Mouse (Mus musculus): Measurements from ENCODE around the gene Prdm16.
A peak's percentile ranks its signal among the peaks of the same experiment; 100 is the strongest.

The Prdm16 gene

DNA sequence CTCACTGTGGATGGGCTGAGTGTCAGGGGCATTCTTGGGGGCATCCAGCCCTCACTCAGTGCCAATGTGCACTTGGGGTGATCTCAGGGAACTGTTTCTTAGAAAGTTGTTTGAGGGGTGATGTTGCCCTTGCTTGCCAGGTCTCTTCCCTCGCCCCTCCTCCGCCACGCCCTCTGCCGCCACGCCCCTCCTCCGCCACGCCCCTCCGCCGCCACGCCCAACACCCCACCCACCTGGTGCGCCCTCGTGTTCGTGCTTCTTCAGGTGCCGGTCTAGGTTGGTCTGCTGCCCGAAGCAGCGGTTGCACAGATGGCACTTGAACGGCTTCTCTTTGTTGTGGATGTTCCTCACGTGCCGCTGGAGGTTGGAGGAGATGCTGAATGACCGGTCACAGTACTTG, 308.2 kb downstream of the Prdm16 start:
- no peak for TF ChIP-seq NANOG (IDR thresholded peaks at IDR 0.05; ENCODE audit: borderline replicate concordance, low read length)
- no peak for TF ChIP-seq CTCF (conservative IDR thresholded peaks at IDR 0.05; ENCODE audit: low read length)
- TF ChIP-seq POU5F1 (IDR thresholded peaks at IDR 0.05; ENCODE audit: borderline replicate concordance, low read length) = no peak
- Histone ChIP-seq H3K27me3 (ENCODE audit: insufficient read depth, low read length) (peaks cover 42% of the 10 kb centered on the region), H3K4me1 (replicated peaks; ENCODE audit: low read depth, low read length) (peaks cover 42% of the 10 kb centered on the region), H3K9me3 (ENCODE audit: low read length) (no peaks in the 10 kb centered on the region), H3K36me3 (ENCODE audit: insufficient read depth, low read length) (no peaks in the 10 kb centered on the region), H3K4me3 (replicated peaks; ENCODE audit: low read length) (peak overlapping the region; percentile 60)

- H3K4me1 ChIP-seq (replicated peaks; ENCODE audit: low read depth, low read length) = peaks cover 29% of the 10 kb centered on the region
- no peaks in the 10 kb centered on the region for H3K36me3 ChIP-seq (ENCODE audit: insufficient read depth, low read length)
- H3K27me3 ChIP-seq (ENCODE audit: insufficient read depth, low read length) = peaks cover 52% of the 10 kb centered on the region
- no peak overlapping the region for H3K4me3 ChIP-seq (replicated peaks; ENCODE audit: low read length)
- TF ChIP-seq POU5F1 (IDR thresholded peaks at IDR 0.05; ENCODE audit: borderline replicate concordance, low read length) (no peak), CTCF (conservative IDR thresholded peaks at IDR 0.05; ENCODE audit: low read length) (no peak), NANOG (IDR thresholded peaks at IDR 0.05; ENCODE audit: borderline replicate concordance, low read length) (no peak)
- H3K9me3 ChIP-seq (ENCODE audit: low read length) = no peaks in the 10 kb centered on the region
Measured at GRCm38 (mm10) chr4:154325410-154325809, 311.3 kb downstream of the Prdm16 start.

DNA sequence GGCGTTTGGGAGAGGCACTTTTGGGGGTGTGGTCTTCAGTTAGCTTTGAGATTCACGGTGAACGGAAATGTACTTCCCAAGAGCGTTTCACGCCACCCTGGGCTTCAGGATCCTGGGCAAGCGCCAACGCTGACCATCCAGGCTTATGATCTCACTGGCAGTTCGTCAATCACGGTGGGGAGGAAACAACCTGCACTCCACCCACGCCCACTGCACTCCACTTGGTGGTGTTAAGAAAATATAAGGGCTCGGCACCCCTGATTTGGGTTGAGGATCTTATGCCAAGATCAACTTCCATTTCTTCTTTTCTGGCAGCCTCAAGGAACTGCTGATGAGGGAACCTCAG, 323.1 kb downstream of the Prdm16 start:
- Histone ChIP-seq H3K36me3 (ENCODE audit: insufficient read depth, low read length) (no peaks in the 10 kb centered on the region), H3K4me3 (replicated peaks; ENCODE audit: low read length) (no peak overlapping the region), H3K9me3 (ENCODE audit: low read length) (no peaks in the 10 kb centered on the region), H3K27me3 (ENCODE audit: insufficient read depth, low read length) (peaks cover 21% of the 10 kb centered on the region), H3K4me1 (replicated peaks; ENCODE audit: low read depth, low read length) (0 out of 2 replicates have a peak, but pooled peaks cover 6% of the 10 kb centered on the region)
- TF ChIP-seq CTCF (conservative IDR thresholded peaks at IDR 0.05; ENCODE audit: low read length) (no peak), POU5F1 (IDR thresholded peaks at IDR 0.05; ENCODE audit: borderline replicate concordance, low read length) (no peak), NANOG (IDR thresholded peaks at IDR 0.05; ENCODE audit: borderline replicate concordance, low read length) (no peak)

GRCm38 (mm10) chr4:154312935-154313621, 323.6 kb downstream of the Prdm16 start:
- no peak overlapping the region for H3K4me3 ChIP-seq (replicated peaks; ENCODE audit: low read length)
- H3K27me3 ChIP-seq (ENCODE audit: insufficient read depth, low read length) = peaks cover 21% of the 10 kb centered on the region
- H3K36me3 ChIP-seq (ENCODE audit: insufficient read depth, low read length) = no peaks in the 10 kb centered on the region
- 0 out of 2 replicates have a peak, but pooled peaks cover 6% of the 10 kb centered on the region for H3K4me1 ChIP-seq (replicated peaks; ENCODE audit: low read depth, low read length)
- no peaks in the 10 kb centered on the region for H3K9me3 ChIP-seq (ENCODE audit: low read length)
- no peak for TF ChIP-seq NANOG (IDR thresholded peaks at IDR 0.05; ENCODE audit: borderline replicate concordance, low read length)
- TF ChIP-seq CTCF (conservative IDR thresholded peaks at IDR 0.05; ENCODE audit: low read length) = no peak
- no peak for TF ChIP-seq POU5F1 (IDR thresholded peaks at IDR 0.05; ENCODE audit: borderline replicate concordance, low read length)

GRCm38 (mm10) chr4:154312143-154312812, 324.4 kb downstream of the Prdm16 start:
- Histone ChIP-seq H3K9me3 (ENCODE audit: low read length) (no peaks in the 10 kb centered on the region), H3K4me3 (replicated peaks; ENCODE audit: low read length) (no peak overlapping the region), H3K27me3 (ENCODE audit: insufficient read depth, low read length) (peaks cover 17% of the 10 kb centered on the region; the same call in 1 of the 2 replicates), H3K4me1 (replicated peaks; ENCODE audit: low read depth, low read length) (0 out of 2 replicates have a peak, but pooled peaks cover 3% of the 10 kb centered on the region), H3K36me3 (ENCODE audit: insufficient read depth, low read length) (no peaks in the 10 kb centered on the region)
- no peak for TF ChIP-seq CTCF (conservative IDR thresholded peaks at IDR 0.05; ENCODE audit: low read length)
- no peak for TF ChIP-seq POU5F1 (IDR thresholded peaks at IDR 0.05; ENCODE audit: borderline replicate concordance, low read length)
- TF ChIP-seq NANOG (IDR thresholded peaks at IDR 0.05; ENCODE audit: borderline replicate concordance, low read length) = no peak

DNA sequence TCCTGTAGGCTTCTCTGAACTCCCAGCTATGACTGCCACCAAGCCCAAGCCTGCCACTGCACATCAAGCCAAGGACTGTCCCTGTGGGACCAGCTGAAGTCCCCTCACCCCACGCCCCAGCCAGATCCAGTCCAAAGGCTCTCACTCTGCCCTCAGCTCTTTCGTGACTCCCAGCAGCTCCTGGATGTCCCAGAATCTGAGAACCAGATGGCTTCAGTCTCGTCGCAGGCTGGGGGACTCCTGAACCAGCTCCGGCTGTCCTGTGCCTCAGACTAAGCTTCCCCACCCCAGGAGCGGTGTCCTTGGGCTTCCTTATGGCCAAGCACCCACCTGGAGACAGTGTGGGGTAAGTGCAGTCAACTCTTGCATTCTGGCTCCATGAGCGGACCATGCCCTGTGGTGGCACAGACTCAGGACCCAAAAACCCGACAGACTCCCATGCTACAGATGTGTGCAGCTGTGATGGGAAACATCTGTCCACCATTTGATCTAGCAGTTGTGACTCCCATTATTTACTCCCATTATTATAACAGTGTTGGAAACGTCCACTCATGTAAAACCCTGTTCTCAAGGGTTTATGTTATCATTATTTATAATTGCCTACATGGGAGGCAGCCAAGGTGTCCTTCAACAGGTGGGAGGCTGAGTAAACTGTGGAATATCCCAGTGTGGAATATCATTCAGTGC, 326.0 kb downstream of the Prdm16 start:
- H3K36me3 ChIP-seq (ENCODE audit: insufficient read depth, low read length) = no peaks in the 10 kb centered on the region

DNA sequence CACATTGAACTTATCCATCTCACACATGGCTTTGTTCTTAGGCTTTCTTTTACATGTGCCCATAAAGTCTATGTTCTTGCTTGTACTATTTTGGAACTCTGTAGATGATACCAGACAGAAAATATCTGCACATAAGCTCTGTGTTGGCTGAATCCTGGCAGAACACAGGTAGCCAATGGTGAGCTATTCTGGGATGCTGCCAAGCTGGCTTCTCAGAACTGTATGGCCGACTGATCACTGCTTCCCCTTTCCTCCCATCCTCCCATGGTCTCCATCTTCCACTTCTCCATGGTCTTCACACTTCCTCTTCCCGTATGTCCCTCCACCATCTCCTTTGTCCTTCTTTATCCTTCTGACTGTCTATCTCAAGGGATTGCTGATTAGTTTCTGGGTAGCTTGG, 327.5 kb downstream of the Prdm16 start:
- TF ChIP-seq POU5F1 (IDR thresholded peaks at IDR 0.05; ENCODE audit: borderline replicate concordance, low read length) (no peak), CTCF (conservative IDR thresholded peaks at IDR 0.05; ENCODE audit: low read length) (no peak), NANOG (IDR thresholded peaks at IDR 0.05; ENCODE audit: borderline replicate concordance, low read length) (no peak)
- Histone ChIP-seq H3K4me3 (replicated peaks; ENCODE audit: low read length) (no peak overlapping the region), H3K4me1 (replicated peaks; ENCODE audit: low read depth, low read length) (no peaks in the 10 kb centered on the region), H3K27me3 (ENCODE audit: insufficient read depth, low read length) (peaks cover 15% of the 10 kb centered on the region; the same call in 1 of the 2 replicates), H3K9me3 (ENCODE audit: low read length) (no peaks in the 10 kb centered on the region), H3K36me3 (ENCODE audit: insufficient read depth, low read length) (no peaks in the 10 kb centered on the region)

More for the DNA sequence above, 326.0 kb downstream of the Prdm16 start:
- H3K9me3 ChIP-seq (ENCODE audit: low read length) = no peaks in the 10 kb centered on the region
- no peak overlapping the region for H3K4me3 ChIP-seq (replicated peaks; ENCODE audit: low read length)
- H3K4me1 ChIP-seq (replicated peaks; ENCODE audit: low read depth, low read length) = no peaks in the 10 kb centered on the region
- peaks cover 15% of the 10 kb centered on the region; the same call in 1 of the 2 replicates for H3K27me3 ChIP-seq (ENCODE audit: insufficient read depth, low read length)
- TF ChIP-seq NANOG (IDR thresholded peaks at IDR 0.05; ENCODE audit: borderline replicate concordance, low read length) = no peak
- no peak for TF ChIP-seq POU5F1 (IDR thresholded peaks at IDR 0.05; ENCODE audit: borderline replicate concordance, low read length)
- TF ChIP-seq CTCF (conservative IDR thresholded peaks at IDR 0.05; ENCODE audit: low read length) = no peak

GRCm38 (mm10) chr4:154301466-154301881, 335.2 kb downstream of the Prdm16 start, which contains the start of gene Arhgef16:
Gene Arhgef16, minus strand, starts transcription at chr4:154301676.
- Histone ChIP-seq H3K4me3 (replicated peaks; ENCODE audit: low read length) (peak within 1 kb of the TSS; percentile 83), H3K4me1 (replicated peaks; ENCODE audit: low read depth, low read length) (peaks cover 39% of the 10 kb centered on the region), H3K36me3 (ENCODE audit: insufficient read depth, low read length) (no peaks in the 10 kb centered on the region), H3K27me3 (ENCODE audit: insufficient read depth, low read length) (peaks cover 31% of the 10 kb centered on the region), H3K9me3 (ENCODE audit: low read length) (no peaks in the 10 kb centered on the region)
- peak; percentile 93 for TF ChIP-seq CTCF (conservative IDR thresholded peaks at IDR 0.05; ENCODE audit: low read length)
- no peak for TF ChIP-seq POU5F1 (IDR thresholded peaks at IDR 0.05; ENCODE audit: borderline replicate concordance, low read length)

All from E14TG2a.4 (cell line).